Mouse (Mus musculus): ENCODE measurements around the gene Galnt14.

DNA sequence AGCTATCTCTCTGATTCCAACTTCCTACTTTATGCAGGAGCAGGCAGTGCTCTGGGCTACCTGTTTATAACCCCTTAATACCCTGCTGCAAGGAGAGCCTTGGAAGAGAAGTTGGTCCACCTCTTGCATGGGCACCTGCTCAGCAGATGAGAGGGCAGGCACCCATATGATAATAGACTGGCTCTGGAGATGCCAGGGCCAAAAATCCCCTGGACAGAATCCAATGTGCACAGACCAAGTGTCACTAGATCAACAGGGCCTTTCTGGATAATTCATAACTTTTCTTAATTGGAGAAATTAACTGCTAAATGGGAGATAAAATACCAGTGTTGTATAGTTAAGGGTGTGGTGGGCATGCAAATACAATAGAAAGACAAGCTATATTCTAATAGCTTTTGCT lies 6.7 kb downstream of the Galnt14 start:
- no peak for TF ChIP-seq POLR2A (IDR thresholded peaks at IDR 0.05; ENCODE audit: insufficient read depth, low read length)
- TF ChIP-seq EP300 (IDR thresholded peaks at IDR 0.05; ENCODE audit: insufficient read depth, low read depth, low read length), result no peak
